Mouse (Mus musculus) heart, embryonic 11.5 days (tissue): ENCODE results near the gene Bean1. TPM values are rescaled to one million over a fixed set of nuclear protein-coding genes. Genes with fewer than 3 reads are reported as not detected.

Experiments
- ATAC-seq: fragments of 200-750 bp; cut with Nextera tagmentation; replicated peaks from 2 replicates; pipeline ENCODE4 v1.8.0; 2017; ENCODE audit warnings: moderate library complexity; ENCODE audit not compliant: insufficient number of reproducible peaks, low FRiP score, low TSS enrichment
- H3K27ac ChIP-seq: fragments of 300-500 bp; sonication (generic); 2 replicates; pipeline ENCODE4 v1.5.1; 2014; ENCODE audit warnings: mild to moderate bottlenecking, low read depth, low read length
- H3K27me3 ChIP-seq: fragments of 300-500 bp; sonication (generic); 2 replicates; pipeline ENCODE4 v1.6.1; 2014; ENCODE audit warnings: mild to moderate bottlenecking, low read length, mixed read lengths; ENCODE audit not compliant: control insufficient read depth, insufficient read depth
- H3K36me3 ChIP-seq: fragments of 300-500 bp; sonication (generic); 2 replicates; pipeline ENCODE4 v1.6.1; 2014; ENCODE audit warnings: mild to moderate bottlenecking, low read length, moderate library complexity, mixed read lengths; ENCODE audit not compliant: control insufficient read depth, insufficient read depth
- H3K4me1 ChIP-seq: fragments of 300-500 bp; sonication (generic); 2 replicates; pipeline ENCODE4 v1.6.1; 2014; ENCODE audit warnings: low read length; ENCODE audit not compliant: control insufficient read depth, insufficient read depth
- H3K4me2 ChIP-seq: fragments of 300-500 bp; sonication (generic); 2 replicates; pipeline ENCODE4 v1.6.1; 2014; ENCODE audit warnings: mild to moderate bottlenecking, moderate library complexity
- H3K4me3 ChIP-seq: fragments of 300-500 bp; sonication (generic); 2 replicates; pipeline ENCODE4 v1.5.1; 2014; ENCODE audit warnings: low read depth, low read length
- H3K9ac ChIP-seq: fragments of 300-500 bp; sonication (generic); 2 replicates; pipeline ENCODE4 v1.6.1; 2014; ENCODE audit warnings: mild to moderate bottlenecking, low read depth, low read length, moderate library complexity
- H3K9me3 ChIP-seq: fragments of 300-500 bp; sonication (generic); replicated peaks from 2 replicates; pipeline ENCODE4 v1.6.1; 2016; ENCODE audit warnings: low read length; ENCODE audit not compliant: control insufficient read depth
- WGBS: fragments of 180-500 bp; shearing (Covaris S2); extraction: QIAGEN DNeasy Blood & Tissue Kit; methylation state at CpG from one replicate; pipeline ENCODE4 v1.1.7; 2014; ENCODE audit not compliant: insufficient replicate concordance; 5-methylcytosine and 5-hydroxymethylcytosine counted together
- polyA plus RNA-seq: library from polyadenylated mRNA; unstranded; fragments of >200 nt; fragmentation: Nextera tagmentation; extraction: Ambion mirVana; gene quantifications from 2 replicates; pipeline ENCODE4 v1.2.1, GENCODE M21; 2014

Gene Bean1
- polyA plus RNA-seq, 1 experiment from 2014 or later, result 0.16 TPM

- Histone ChIP-seq H3K27me3 (no peaks in the 10 kb centered on the region), H3K9ac (no peak overlapping the region), H3K27ac (no peak overlapping the region), H3K9me3 (no peaks in the 10 kb centered on the region), H3K4me3 (no peak overlapping the region), H3K36me3 (peaks cover 21% of the 10 kb centered on the region; the same call in 1 of the 2 replicates), H3K4me1 (no peaks in the 10 kb centered on the region), H3K4me2 (no peak overlapping the region)
- no peak for ATAC-seq
- WGBS, result 71% methylated on average over 10 of the region's 10 CpGs
Observed at GRCm38 (mm10) chr8:104239418-104239861, 69.2 kb downstream of the Bean1 start.

GRCm38 (mm10) chr8:104242038-104242644, 71.9 kb downstream of the Bean1 start:
- H3K9ac ChIP-seq, result no peak overlapping the region
- H3K27ac ChIP-seq, result no peak overlapping the region
- H3K4me2 ChIP-seq, result no peak overlapping the region
- no peak for ATAC-seq
- no peaks in the 10 kb centered on the region for H3K27me3 ChIP-seq
- no peaks in the 10 kb centered on the region for H3K4me1 ChIP-seq
- H3K4me3 ChIP-seq, result no peak overlapping the region
- H3K9me3 ChIP-seq, result no peaks in the 10 kb centered on the region
- peaks cover 16% of the 10 kb centered on the region; the same call in 1 of the 2 replicates for H3K36me3 ChIP-seq
- WGBS, result 79% methylated on average over 12 of the region's 12 CpGs

- no peak overlapping the region for H3K4me3 ChIP-seq
- H3K27ac ChIP-seq, result no peak overlapping the region
- 84% methylated on average over 4 of the region's 4 CpGs for WGBS
- H3K27me3 ChIP-seq, result no peaks in the 10 kb centered on the region
- H3K9ac ChIP-seq, result no peak overlapping the region
- no peak overlapping the region for H3K4me2 ChIP-seq
- H3K4me1 ChIP-seq, result 0 out of 2 replicates have a peak, but pooled peaks cover 7% of the 10 kb centered on the region
- no peaks in the 10 kb centered on the region for H3K9me3 ChIP-seq
- no peak for ATAC-seq
- peaks cover 6% of the 10 kb centered on the region; the same call in 1 of the 2 replicates for H3K36me3 ChIP-seq
Observed at GRCm38 (mm10) chr8:104246621-104247020, 76.4 kb downstream of the Bean1 start.

- WGBS, result 70% methylated on average over 22 of the region's 22 CpGs
- H3K27me3 ChIP-seq, result no peaks in the 10 kb centered on the region
- no peak for ATAC-seq
- H3K9ac ChIP-seq, result peak overlapping the region; percentile 88
- no peaks in the 10 kb centered on the region for H3K9me3 ChIP-seq
- H3K27ac ChIP-seq, result no peak overlapping the region
- H3K4me1 ChIP-seq, result 0 out of 2 replicates have a peak, but pooled peaks cover 7% of the 10 kb centered on the region
- H3K4me2 ChIP-seq, result peak overlapping the region; percentile 83
- H3K4me3 ChIP-seq, result peak overlapping the region; percentile 95
- peaks cover 6% of the 10 kb centered on the region; the same call in 1 of the 2 replicates for H3K36me3 ChIP-seq
Observed at GRCm38 (mm10) chr8:104247054-104247907, 77.0 kb downstream of the Bean1 start.

- Histone ChIP-seq H3K27me3 (no peaks in the 10 kb centered on the region), H3K4me1 (0 out of 2 replicates have a peak, but pooled peaks cover 7% of the 10 kb centered on the region), H3K4me3 (peak overlapping the region; percentile 95), H3K27ac (no peak overlapping the region), H3K4me2 (peak overlapping the region; percentile 83), H3K36me3 (peaks cover 2% of the 10 kb centered on the region; the same call in 1 of the 2 replicates), H3K9ac (peak overlapping the region; percentile 88), H3K9me3 (no peaks in the 10 kb centered on the region)
- no peak for ATAC-seq
- WGBS, result 7% methylated on average over 11 of the region's 11 CpGs
Observed at GRCm38 (mm10) chr8:104247908-104248275, 77.7 kb downstream of the Bean1 start.

- no peaks in the 10 kb centered on the region for H3K27me3 ChIP-seq
- no peak within 1 kb of the TSS for H3K27ac ChIP-seq
- H3K9me3 ChIP-seq, result no peaks in the 10 kb centered on the region
- peak within 1 kb of the TSS; percentile 88 for H3K9ac ChIP-seq
- H3K4me3 ChIP-seq, result peak within 1 kb of the TSS; percentile 95
- WGBS, result under 1% methylated on average over 28 of the region's 28 CpGs
- ATAC-seq, result peak; percentile 74
- H3K4me1 ChIP-seq, result 0 out of 2 replicates have a peak, but pooled peaks cover 7% of the 10 kb centered on the region
- peak within 1 kb of the TSS; percentile 83 for H3K4me2 ChIP-seq
- no peaks in the 10 kb centered on the region for H3K36me3 ChIP-seq
Observed at GRCm38 (mm10) chr8:104248276-104248675, 78.0 kb downstream of the Bean1 start, which contains the start of gene Tk2. TSS of gene Tk2 (minus strand) at chr8:104248558.

GRCm38 (mm10) chr8:104249442-104249996, 79.3 kb downstream of the Bean1 start:
- WGBS, result 83% methylated on average over 7 of the region's 7 CpGs
- no peak for ATAC-seq

More at GRCm38 (mm10) chr8:104249442-104249996, 79.3 kb downstream of the Bean1 start:
- H3K4me3 ChIP-seq, result no peak overlapping the region
- no peak overlapping the region for H3K4me2 ChIP-seq
- no peak overlapping the region for H3K27ac ChIP-seq
- no peaks in the 10 kb centered on the region for H3K36me3 ChIP-seq
- H3K9me3 ChIP-seq, result no peaks in the 10 kb centered on the region
- H3K27me3 ChIP-seq, result no peaks in the 10 kb centered on the region
- H3K9ac ChIP-seq, result no peak overlapping the region
- 0 out of 2 replicates have a peak, but pooled peaks cover 7% of the 10 kb centered on the region for H3K4me1 ChIP-seq
